In genomic region chr11:78163681-78164603, GRCm38 (mm10) we compare ENCODE assay signal across 8 mouse cellular contexts. TPM values are rescaled to one million over a fixed set of nuclear protein-coding genes. Genes with fewer than 3 reads are reported as not detected.
DNase-seq lines count a peak whose midpoint lies in the region; ATAC-seq and TF ChIP-seq lines count a peak whose summit lies in the region.

No protein-coding gene starts in this region.

- peak overlapping the region; percentile 86 for H3K9ac ChIP-seq in heart, adult 2 months (ENCODE audit: low read depth, low read length)
- peak overlapping the region; percentile 92 for H3K9ac ChIP-seq in lung, embryonic 16.5 days (ENCODE audit: low read length)

- intact Hi-C loops in heart, adult 2 months (cut with DNase I) = loop anchor here (2.0 kb wide), 1 partner anchor 83 kb away; the partner anchor contains the start of gene Eral1

- H3K27ac ChIP-seq in brown adipose tissue, adult 24 weeks (replicated peaks; ENCODE audit: low read depth, low read length) = peak overlapping the region; percentile 85
- H3K27ac ChIP-seq in heart, adult 2 months = peak overlapping the region; percentile 84
- H3K27ac ChIP-seq in kidney, adult 2 months (ENCODE audit: insufficient read depth, low read depth, low read length) = peak overlapping the region; percentile 95
- peak overlapping the region; percentile 99 for H3K27ac ChIP-seq in lung, embryonic 16.5 days (ENCODE audit: low read length)

- H3K4me3 ChIP-seq in brown adipose tissue, adult 24 weeks (ENCODE audit: insufficient read depth, low read depth, low read length) = peak overlapping the region; percentile 93
- peak overlapping the region; percentile 95 for H3K4me3 ChIP-seq in heart, adult 2 months
- peak overlapping the region; percentile 88 for H3K4me3 ChIP-seq in kidney, adult 2 months (ENCODE audit: insufficient read depth, low read depth, low read length)
- peak overlapping the region; percentile 88 for H3K4me3 ChIP-seq in lung, embryonic 16.5 days (ENCODE audit: low read length)

- H3K36me3 ChIP-seq in heart, adult 2 months (ENCODE audit: control insufficient read depth, insufficient read depth, low read length) = no peaks in the 10 kb centered on the region
- H3K36me3 ChIP-seq in kidney, adult 2 months (ENCODE audit: control insufficient read depth, insufficient read depth, low read length) = peaks cover 4% of the 10 kb centered on the region
- H3K36me3 ChIP-seq in lung, embryonic 16.5 days (ENCODE audit: control insufficient read depth, insufficient read depth, low read length) = peaks cover 26% of the 10 kb centered on the region

- WGBS in heart, adult 2 months = 8% methylated on average over 22 of the region's 22 CpGs
- WGBS in kidney, adult 2 months = 3% methylated on average over 22 of the region's 22 CpGs
- under 1% methylated on average over 22 of the region's 22 CpGs for WGBS in lung, embryonic 16.5 days

- TF ChIP-seq EP300 in heart, adult 2 months (IDR thresholded peaks at IDR 0.05; ENCODE audit: insufficient read depth, low read depth, low read length) = no peak

- H3K4me2 ChIP-seq in lung, embryonic 16.5 days (ENCODE audit: low read depth, low read length) = peak overlapping the region; percentile 88

- H3K79me2 ChIP-seq in heart, adult 2 months (replicated peaks; ENCODE audit: control insufficient read depth, insufficient read depth, low read length) = no peaks in the 10 kb centered on the region

- TF ChIP-seq CTCF in heart, adult 2 months (IDR thresholded peaks at IDR 0.05) = no peak
- TF ChIP-seq CTCF in kidney, adult 2 months (conservative IDR thresholded peaks at IDR 0.05; ENCODE audit: insufficient read depth, insufficient read length, low read depth, low read length) = no peak

- H3K27me3 ChIP-seq in heart, adult 2 months (ENCODE audit: control insufficient read depth, insufficient read depth, low read length) = no peaks in the 10 kb centered on the region
- H3K27me3 ChIP-seq in kidney, adult 2 months (replicated peaks; ENCODE audit: control insufficient read depth, insufficient read depth, low read length) = no peaks in the 10 kb centered on the region
- H3K27me3 ChIP-seq in lung, embryonic 16.5 days (ENCODE audit: control insufficient read depth, insufficient read depth, low read depth, low read length) = no peaks in the 10 kb centered on the region

- peaks cover 22% of the 10 kb centered on the region for H3K4me1 ChIP-seq in brown adipose tissue, adult 24 weeks (ENCODE audit: control insufficient read depth, insufficient read depth, insufficient read length, low read length)
- H3K4me1 ChIP-seq in heart, adult 2 months (ENCODE audit: control insufficient read depth, insufficient read depth, low read length) = peaks cover 3% of the 10 kb centered on the region; the same call in 1 of the 2 replicates
- H3K4me1 ChIP-seq in kidney, adult 2 months (ENCODE audit: control insufficient read depth, insufficient read depth, low read length) = peaks cover 41% of the 10 kb centered on the region
- H3K4me1 ChIP-seq in lung, embryonic 16.5 days (replicated peaks; ENCODE audit: control insufficient read depth, insufficient read depth, low read length) = peaks cover 46% of the 10 kb centered on the region

- peak; percentile 14; the same call in 1 of the 2 replicates for TF ChIP-seq POLR2A in heart, adult 2 months (IDR thresholded peaks at IDR 0.05; ENCODE audit: insufficient read depth, low read depth, low read length)
- TF ChIP-seq POLR2A in kidney, adult 2 months (IDR thresholded peaks at IDR 0.05; ENCODE audit: low read depth, low read length) = no peak

- H3K9me3 ChIP-seq in lung, embryonic 16.5 days (ENCODE audit: control insufficient read depth, low read length) = no peaks in the 10 kb centered on the region

- DNase-seq in layer of hippocampus, postnatal 10 days (ENCODE audit: low spot score in 2 of 2) = peak; percentile 50 to 66
- no peak for DNase-seq in layer of hippocampus, postnatal 36 days
- DNase-seq in heart, adult 2 months = peak; percentile 64 to 66
- DNase-seq in kidney, adult 2 months = peak; percentile 81
- DNase-seq in skeletal muscle tissue, adult 2 months (ENCODE audit: low read depth, low spot score) = peak; percentile 46
- DNase-seq in right cerebral cortex, adult 18-20 months = no peak

- ATAC-seq in lung, embryonic 16.5 days (ENCODE audit: low read depth) = peak; percentile 75

RNA-seq across cellular contexts. Expression of gene Traf4, which starts 1.4 kb away (rescaled TPM):
- 10 to 100 TPM; 47.8 to 48.9 TPM for total RNA-seq in layer of hippocampus, postnatal 10 days (2021)
- total RNA-seq in layer of hippocampus, postnatal 36 days (2021) = 10 to 100 TPM; 10.9 to 15.0 TPM
- 45.7 and 47.5 TPM in 2 replicates for polyA plus RNA-seq in brown adipose tissue, adult 24 weeks (2012; ENCODE audit: insufficient read depth, insufficient read length, missing spikeins)
- 1 to 10 TPM; 3.7 to 6.0 TPM for total RNA-seq in heart, adult 2 months (2021)
- 11.2 and 13.4 TPM in 2 replicates for polyA plus RNA-seq in heart, adult 2 months (2012; rRNA removed)
- 108 and 126 TPM in 2 replicates for polyA plus RNA-seq in kidney, adult 2 months (2012; rRNA removed)
- 84.2 and 96.3 TPM in 2 replicates for polyA plus RNA-seq in lung, embryonic 16.5 days (2015; fragmentation: Nextera tagmentation; extraction: Ambion mirVana)

RNA-seq across cellular contexts. Expression of gene Nek8, which starts 12.5 kb away (rescaled TPM):
- 1 to 10 TPM; 6.2 to 6.4 TPM for total RNA-seq in layer of hippocampus, postnatal 10 days (2021)
- 1 to 10 TPM; 2.4 to 2.5 TPM for total RNA-seq in layer of hippocampus, postnatal 36 days (2021)
- polyA plus RNA-seq in brown adipose tissue, adult 24 weeks (2012; ENCODE audit: insufficient read depth, insufficient read length, missing spikeins) = 3.2 and 6.3 TPM in 2 replicates
- 1 to 10 TPM; 1.6 to 2.5 TPM for total RNA-seq in heart, adult 2 months (2021)
- 7.0 and 7.6 TPM in 2 replicates for polyA plus RNA-seq in heart, adult 2 months (2012; rRNA removed)
- 18.3 and 24.6 TPM in 2 replicates for polyA plus RNA-seq in kidney, adult 2 months (2012; rRNA removed)
- 20.6 and 22.3 TPM in 2 replicates for polyA plus RNA-seq in lung, embryonic 16.5 days (2015; fragmentation: Nextera tagmentation; extraction: Ambion mirVana)

RNA-seq across cellular contexts. Expression of gene Tlcd1, which starts 12.6 kb away (rescaled TPM):
- 10 to 100 TPM; 37.0 to 38.8 TPM for total RNA-seq in layer of hippocampus, postnatal 10 days (2021)
- 10 to 100 TPM; 22.3 to 24.0 TPM for total RNA-seq in layer of hippocampus, postnatal 36 days (2021)
- polyA plus RNA-seq in brown adipose tissue, adult 24 weeks (2012; ENCODE audit: insufficient read depth, insufficient read length, missing spikeins) = 77.2 and 118 TPM in 2 replicates
- 1 to 10 TPM; 5.4 to 5.7 TPM for total RNA-seq in heart, adult 2 months (2021)
- 15.7 and 17.3 TPM in 2 replicates for polyA plus RNA-seq in heart, adult 2 months (2012; rRNA removed)
- polyA plus RNA-seq in kidney, adult 2 months (2012; rRNA removed) = 78.2 and 144 TPM in 2 replicates
- polyA plus RNA-seq in lung, embryonic 16.5 days (2015; fragmentation: Nextera tagmentation; extraction: Ambion mirVana) = 24.4 and 25.9 TPM in 2 replicates

RNA-seq across cellular contexts. Expression of gene Rpl23a, which starts 19.4 kb away (rescaled TPM):
- total RNA-seq in layer of hippocampus, postnatal 10 days (2021) = 100 to 1,000 TPM; 878 to 942 TPM
- total RNA-seq in layer of hippocampus, postnatal 36 days (2021) = 100 to 1,000 TPM; 714 to 715 TPM
- polyA plus RNA-seq in brown adipose tissue, adult 24 weeks (2012; ENCODE audit: insufficient read depth, insufficient read length, missing spikeins) = 881 and 950 TPM in 2 replicates
- 100 to 1,000 TPM; 801 to 911 TPM for total RNA-seq in heart, adult 2 months (2021)
- 155 and 253 TPM in 2 replicates for polyA plus RNA-seq in heart, adult 2 months (2012; rRNA removed)
- 153 and 278 TPM in 2 replicates for polyA plus RNA-seq in kidney, adult 2 months (2012; rRNA removed)
- polyA plus RNA-seq in lung, embryonic 16.5 days (2015; fragmentation: Nextera tagmentation; extraction: Ambion mirVana) = 1,346 and 1,426 TPM in 2 replicates

RNA-seq across cellular contexts. Expression of gene Rab34, which starts 24.3 kb away (rescaled TPM):
- total RNA-seq in layer of hippocampus, postnatal 10 days (2021) = 10 to 100 TPM; 40.9 to 42.2 TPM
- 10 to 100 TPM; 26.8 to 28.5 TPM for total RNA-seq in layer of hippocampus, postnatal 36 days (2021)
- 61.8 and 78.8 TPM in 2 replicates for polyA plus RNA-seq in brown adipose tissue, adult 24 weeks (2012; ENCODE audit: insufficient read depth, insufficient read length, missing spikeins)
- 1 to 10 TPM; 8.2 to 9.8 TPM for total RNA-seq in heart, adult 2 months (2021)
- 17.2 and 17.5 TPM in 2 replicates for polyA plus RNA-seq in heart, adult 2 months (2012; rRNA removed)
- 78.1 and 92.4 TPM in 2 replicates for polyA plus RNA-seq in kidney, adult 2 months (2012; rRNA removed)
- polyA plus RNA-seq in lung, embryonic 16.5 days (2015; fragmentation: Nextera tagmentation; extraction: Ambion mirVana) = 117 and 129 TPM in 2 replicates

Comparison
In these comparisons a context has a peak if more than half of its experiments do, and no peak if none do; other contexts are left out.
1. DNase-seq: peak in layer of hippocampus, postnatal 10 days (2 of 2), heart, adult 2 months (2 of 2), kidney, adult 2 months (single experiment) and skeletal muscle tissue, adult 2 months (single experiment); none in layer of hippocampus, postnatal 36 days (0 of 2) and right cerebral cortex, adult 18-20 months (single experiment).
2. Peak in every context shown above with its lines, with median percentiles within 50 percentile points of each other: H3K27ac ChIP-seq and H3K4me3 ChIP-seq.